Comparison of ENCODE assay signal across 17 mouse cellular contexts in genomic region chr2:120060651-120061050, GRCm38 (mm10). TPM values are rescaled to one million over a fixed set of nuclear protein-coding genes. Genes with fewer than 3 reads are reported as not detected.
A peak's percentile ranks its signal among the peaks of the same experiment; 100 is the strongest.
DNase-seq lines count a peak whose midpoint lies in the region; ATAC-seq and TF ChIP-seq lines count a peak whose summit lies in the region.
"Had no signal": no experiment of that assay in that cellular context is flagged by ENCODE, and none has a peak within 500 bp of the region (broad histone marks: within the 10 kb centered on the region; RNA-seq: fewer than 3 reads in every experiment).

No protein-coding gene starts in this region.

- H3K4me2 ChIP-seq in lung, embryonic 14.5 days, result no peak overlapping the region
- no peak overlapping the region for H3K4me2 ChIP-seq in hindbrain, embryonic 13.5 days
- H3K4me2 ChIP-seq: intestine, embryonic 15.5 days; limb, embryonic 13.5 days had no signal

- H3K4me1 ChIP-seq in lung, embryonic 14.5 days (ENCODE audit: insufficient read depth), result 0 out of 2 replicates have a peak, but pooled peaks cover 8% of the 10 kb centered on the region
- no peaks in the 10 kb centered on the region for H3K4me1 ChIP-seq in hindbrain, embryonic 13.5 days (replicated peaks)
- H3K4me1 ChIP-seq: intestine, embryonic 15.5 days; limb, embryonic 13.5 days had no signal

- H3K4me3 ChIP-seq in lung, embryonic 14.5 days (ENCODE audit: low read depth, low read length), result no peak overlapping the region
- no peak overlapping the region for H3K4me3 ChIP-seq in hindbrain, embryonic 13.5 days
- H3K4me3 ChIP-seq: forebrain, embryonic 10.5 days; intestine, embryonic 15.5 days; limb, embryonic 13.5 days had no signal

- no peak for DNase-seq in lung, embryonic 14.5 days
- no peak for DNase-seq in lung, postnatal 10 days
- DNase-seq in fat pad, adult 2 months (ENCODE audit: extremely low read depth, low read depth, low spot score), result peak; percentile 36
- peak; percentile 32 for DNase-seq in kidney, postnatal 10 days
- DNase-seq in cerebellum, postnatal 4 days (ENCODE audit: low spot score in 2 of 2), result no peak
- no peak for DNase-seq in testis, postnatal 10 days (ENCODE audit: low spot score)
- DNase-seq: cerebellum, adult 18-20 months; embryo, embryonic 11 days; heart, postnatal 36 days; layer of hippocampus, postnatal 36 days; right cerebral cortex, postnatal 14 days; thymus, postnatal 4 days had no signal

- no peak for TF ChIP-seq CTCF in lung, embryonic 14.5 days (IDR thresholded peaks at IDR 0.05; ENCODE audit: low read depth)

- no peaks in the 10 kb centered on the region for H3K27me3 ChIP-seq in lung, embryonic 14.5 days (ENCODE audit: insufficient read depth, low read length)
- no peaks in the 10 kb centered on the region for H3K27me3 ChIP-seq in hindbrain, embryonic 13.5 days
- H3K27me3 ChIP-seq: intestine, embryonic 15.5 days; limb, embryonic 13.5 days had no signal

- no peak for ATAC-seq in lung, embryonic 14.5 days (ENCODE audit: insufficient read depth)
- no peak for ATAC-seq in hindbrain, embryonic 13.5 days (ENCODE audit: low FRiP score)
- ATAC-seq: intestine, embryonic 15.5 days had no signal

- 65% methylated on average over 9 of the region's 9 CpGs for WGBS in lung, embryonic 14.5 days
- WGBS in hindbrain, embryonic 13.5 days, result 77% methylated on average over 9 of the region's 9 CpGs

- no peaks in the 10 kb centered on the region for H3K36me3 ChIP-seq in lung, embryonic 14.5 days (ENCODE audit: insufficient read depth)
- no peaks in the 10 kb centered on the region for H3K36me3 ChIP-seq in hindbrain, embryonic 13.5 days
- H3K36me3 ChIP-seq: forebrain, embryonic 10.5 days; intestine, embryonic 15.5 days; limb, embryonic 13.5 days had no signal

- H3K9me3 ChIP-seq in lung, embryonic 14.5 days (ENCODE audit: low read depth, low read length), result no peaks in the 10 kb centered on the region
- no peaks in the 10 kb centered on the region for H3K9me3 ChIP-seq in hindbrain, embryonic 13.5 days
- H3K9me3 ChIP-seq: forebrain, embryonic 10.5 days; intestine, embryonic 15.5 days; limb, embryonic 13.5 days had no signal

- H3K9ac ChIP-seq in lung, embryonic 14.5 days, result no peak overlapping the region
- H3K9ac ChIP-seq in hindbrain, embryonic 13.5 days, result no peak overlapping the region
- H3K9ac ChIP-seq: intestine, embryonic 15.5 days; limb, embryonic 13.5 days had no signal

- peak overlapping the region; percentile 75 for H3K27ac ChIP-seq in lung, embryonic 14.5 days (ENCODE audit: low read depth)
- H3K27ac ChIP-seq in hindbrain, embryonic 13.5 days, result no peak overlapping the region
- H3K27ac ChIP-seq: forebrain, embryonic 10.5 days; intestine, embryonic 15.5 days; limb, embryonic 13.5 days; macrophage had no signal

RNA-seq across cellular contexts. Expression of gene Pla2g4b, which starts 27.4 kb away (rescaled TPM):
- 1.2 and 1.5 TPM in 2 replicates for polyA plus RNA-seq in lung, embryonic 14.5 days (2014; fragmentation: Nextera tagmentation; extraction: Ambion mirVana)
- 3.7 and 4.1 TPM in 2 replicates for polyA plus RNA-seq in hindbrain, embryonic 13.5 days (2015; fragmentation: Nextera tagmentation; extraction: Ambion mirVana)

RNA-seq across cellular contexts. Expression of gene Gm28042, which starts 33.4 kb away (rescaled TPM):
- 2.2 and 3.3 TPM in 2 replicates for polyA plus RNA-seq in lung, embryonic 14.5 days (2014; fragmentation: Nextera tagmentation; extraction: Ambion mirVana)
- 5.2 and 5.6 TPM in 2 replicates for polyA plus RNA-seq in hindbrain, embryonic 13.5 days (2015; fragmentation: Nextera tagmentation; extraction: Ambion mirVana)
- polyA plus RNA-seq: macrophage had no signal

RNA-seq across cellular contexts. Expression of gene Jmjd7, which starts 33.4 kb away (rescaled TPM):
- 19.9 and 21.8 TPM in 2 replicates for polyA plus RNA-seq in lung, embryonic 14.5 days (2014; fragmentation: Nextera tagmentation; extraction: Ambion mirVana)
- polyA plus RNA-seq in hindbrain, embryonic 13.5 days (2015; fragmentation: Nextera tagmentation; extraction: Ambion mirVana), result 23.5 and 25.9 TPM in 2 replicates

Comparison
In these comparisons a context has a peak if more than half of its experiments do, and no peak if none do; other contexts are left out.
1. DNase-seq: peak in fat pad, adult 2 months (single experiment) and kidney, postnatal 10 days (single experiment); none in lung, embryonic 14.5 days (single experiment), lung, postnatal 10 days (single experiment), cerebellum, postnatal 4 days (0 of 2) and testis, postnatal 10 days (single experiment).